Mouse (Mus musculus) liver, embryonic 14.5 days (tissue): ENCODE results near the gene Celf1.
A peak's percentile ranks its signal among the peaks of the same experiment; 100 is the strongest.
"Not testable (repeated sequence)": the region's sequence is repeated elsewhere in the genome, so short reads cannot be mapped to it uniquely, and the experiment has no call there.

Experiments
- CTCF ChIP-seq: IDR thresholded peaks from 2 replicates; pipeline ENCODE4 v1.5.1; 2016; ENCODE audit warnings: antibody characterized with exemption, low read depth, control low read depth
- EP300 ChIP-seq: IDR thresholded peaks from 2 replicates; pipeline ENCODE4 v1.6.1; 2016; ENCODE audit warnings: antibody characterized with exemption, low read depth

DNA sequence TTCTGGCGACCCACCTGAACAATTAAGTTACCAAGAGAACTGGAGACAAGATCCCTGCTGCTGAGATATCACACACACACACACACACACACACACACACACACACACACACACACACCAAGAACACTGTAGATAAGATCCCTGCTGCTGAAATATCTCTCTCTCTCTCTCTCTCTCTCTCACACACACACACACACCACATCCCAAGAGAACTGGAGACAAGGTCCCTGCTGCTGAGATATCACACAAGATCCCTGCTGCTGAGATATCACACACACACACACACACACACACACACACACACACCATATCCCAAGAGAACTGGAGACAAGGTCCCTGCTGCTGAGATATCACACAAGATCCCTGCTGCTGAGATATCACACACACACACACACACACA lies 105.6 kb downstream of the Celf1 start:
- not testable (repeated sequence) for TF ChIP-seq CTCF
- peak; percentile 29; the same call in 1 of the 2 replicates for TF ChIP-seq EP300
